Mouse (Mus musculus) olfactory bulb, adult 2 months (tissue): ENCODE measurements at regions not wholly inside any gene's neighbourhood (a gene's known extent, or its start where the extent isn't known, plus 50 kb on each side); places are given as distances from the start of the nearest gene placed in this dataset.

ENCODE experiments used
- CTCF ChIP-seq: fragments of 200-500 bp; IDR thresholded peaks from 2 replicates; pipeline ENCODE4 v1.5.1; 2012; ENCODE audit warnings: low read depth, mild to moderate bottlenecking, low read length, moderate library complexity; ENCODE audit not compliant: insufficient read depth
- POLR2A ChIP-seq: fragments of 200-500 bp; IDR thresholded peaks from 2 replicates; pipeline ENCODE4 v1.6.1; 2012; ENCODE audit warnings: mild to moderate bottlenecking, low read depth, low read length, moderate library complexity; ENCODE audit not compliant: insufficient read depth

DNA sequence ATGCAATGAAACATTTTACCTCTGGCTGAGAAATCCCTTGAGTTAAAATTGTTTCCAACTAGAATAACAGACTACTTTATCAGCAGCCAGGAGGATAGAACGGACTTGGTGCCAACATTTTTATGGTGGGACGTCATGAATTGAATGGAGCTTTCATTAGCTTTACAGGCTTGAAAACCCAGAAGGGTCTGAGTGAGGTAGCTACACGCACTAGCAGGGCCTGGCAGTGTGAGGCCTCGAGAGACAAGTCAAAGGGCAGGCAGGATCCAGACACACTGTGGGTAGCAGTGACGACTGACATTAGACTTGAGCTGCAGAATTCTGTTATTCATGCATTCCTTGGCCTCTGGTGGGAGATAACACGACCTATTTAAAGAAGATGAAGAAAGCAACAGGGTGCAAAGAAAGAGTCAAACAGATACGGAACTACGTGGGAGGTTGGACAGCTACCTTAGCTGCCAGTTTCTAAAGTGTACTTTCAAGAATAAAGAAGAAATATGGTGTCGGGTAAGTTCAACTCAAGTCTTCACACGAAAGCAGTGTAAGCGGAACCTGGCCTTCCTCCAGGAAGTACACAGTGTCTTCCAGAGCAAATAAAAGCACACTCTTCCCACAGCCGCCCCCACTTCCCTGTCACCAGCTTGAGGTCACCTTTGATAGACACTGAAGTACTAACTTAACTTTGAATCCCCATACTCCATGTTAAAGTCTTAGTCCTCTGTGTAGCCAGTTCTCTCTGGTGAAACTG is 53.2 kb upstream of the Acbd6 start:
- TF ChIP-seq CTCF = no peak
- TF ChIP-seq POLR2A = no peak
